Mouse (Mus musculus) brain, embryonic 14.5 days (tissue): ENCODE measurements around the gene Pde6c. TPM values are rescaled to one million over a fixed set of nuclear protein-coding genes. Genes with fewer than 3 reads are reported as not detected.
A peak's percentile ranks its signal among the peaks of the same experiment; 100 is the strongest.

Experiments
- DNase-seq: peaks from one replicate; pipeline ENCODE4 v3.0.0-alpha.2; 2011; ENCODE audit warnings: low read depth
- CTCF ChIP-seq: fragments of 200-500 bp; IDR thresholded peaks from 2 replicates; pipeline ENCODE4 v1.5.1; 2012; ENCODE audit warnings: inconsistent platforms, mild to moderate bottlenecking, moderate library complexity, borderline replicate concordance; ENCODE audit not compliant: insufficient read depth, insufficient read length; ENCODE audit errors: extremely low read depth
- POLR2A ChIP-seq: fragments of 200-500 bp; IDR thresholded peaks from 2 replicates; pipeline ENCODE4 v1.6.1; 2012; ENCODE audit warnings: mild to moderate bottlenecking, inconsistent platforms, borderline replicate concordance; ENCODE audit not compliant: poor library complexity, insufficient read depth, insufficient read length, severe bottlenecking; ENCODE audit errors: extremely low read depth
- polyA plus RNA-seq: library from polyadenylated mRNA; depleted of rRNA; stranded (reverse); fragments of >200 nt; gene quantifications from 2 replicates; pipeline ENCODE4 v1.2.3, GENCODE M21; 2012

The Pde6c gene
- polyA plus RNA-seq, 1 experiment = 0.25 TPM

GRCm38 (mm10) chr19:38112575-38112974 is 20.0 kb upstream of the Pde6c start:
- TF ChIP-seq CTCF = no peak
- no peak for TF ChIP-seq POLR2A
- peak; percentile 7 for DNase-seq

DNA sequence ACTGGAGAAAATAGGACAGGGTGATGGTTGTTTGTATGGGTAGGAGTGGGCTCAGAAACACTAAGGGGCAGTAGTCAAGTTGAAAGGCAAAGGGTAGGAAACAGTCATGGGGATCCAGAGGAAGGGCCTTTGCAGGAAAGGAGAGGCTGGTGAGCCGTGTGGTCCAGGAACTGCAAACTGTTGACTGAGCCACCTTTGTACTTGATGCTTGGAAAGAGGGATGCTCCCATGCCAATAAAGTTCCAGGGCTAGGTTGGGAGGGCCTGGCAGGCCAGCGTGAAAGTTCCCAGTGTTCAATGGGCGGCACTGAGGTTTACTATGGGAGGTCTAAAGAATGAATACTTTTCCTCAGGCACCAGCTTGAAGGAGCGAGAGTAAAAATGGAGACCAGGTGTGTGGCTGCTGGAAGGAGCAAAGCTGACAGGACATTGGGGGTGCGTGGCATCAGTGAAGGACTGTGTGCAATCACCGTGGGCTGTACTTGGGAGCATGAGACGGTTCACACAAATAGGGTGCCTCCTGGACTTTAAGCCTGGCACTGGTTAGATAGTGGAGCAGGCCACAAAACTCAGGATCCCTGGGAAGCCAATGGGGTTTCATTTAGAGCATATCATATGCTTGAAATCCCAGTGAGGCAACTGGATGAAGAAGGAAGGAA is 17.6 kb upstream of the Pde6c start:
- no peak for TF ChIP-seq POLR2A
- no peak for TF ChIP-seq CTCF
- DNase-seq = no peak

DNA sequence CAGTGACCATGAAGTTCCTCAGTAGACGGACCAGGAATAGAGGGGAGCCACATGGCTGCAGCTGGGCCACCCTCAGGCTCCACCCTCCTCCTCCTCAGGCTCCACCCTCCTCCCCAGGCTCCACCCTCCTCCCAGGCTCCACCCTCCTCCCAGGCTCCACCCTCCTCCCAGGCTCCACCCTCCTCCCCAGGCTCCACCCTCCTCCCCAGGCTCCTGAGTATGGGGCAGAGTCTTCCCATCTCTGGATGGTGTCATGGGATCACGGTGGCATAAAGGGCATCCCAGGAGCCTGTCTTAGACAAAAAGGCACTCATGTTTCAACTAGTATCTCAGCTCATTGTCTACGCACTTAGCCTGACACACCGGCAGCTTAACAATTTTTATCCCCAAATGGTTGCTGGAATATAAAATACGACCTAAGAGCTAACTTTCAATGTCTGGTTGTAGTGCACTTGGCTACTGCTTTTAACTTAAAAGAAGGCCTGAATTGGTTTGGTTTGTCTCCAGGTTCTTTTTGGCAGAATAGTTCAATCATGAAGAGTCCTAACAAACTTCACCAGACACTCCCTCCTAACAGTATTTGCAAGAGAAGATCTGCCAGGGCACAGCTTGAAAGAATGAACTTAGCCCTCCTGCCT is 12.3 kb upstream of the Pde6c start:
- no peak for DNase-seq
- no peak for TF ChIP-seq CTCF
- no peak for TF ChIP-seq POLR2A

DNA sequence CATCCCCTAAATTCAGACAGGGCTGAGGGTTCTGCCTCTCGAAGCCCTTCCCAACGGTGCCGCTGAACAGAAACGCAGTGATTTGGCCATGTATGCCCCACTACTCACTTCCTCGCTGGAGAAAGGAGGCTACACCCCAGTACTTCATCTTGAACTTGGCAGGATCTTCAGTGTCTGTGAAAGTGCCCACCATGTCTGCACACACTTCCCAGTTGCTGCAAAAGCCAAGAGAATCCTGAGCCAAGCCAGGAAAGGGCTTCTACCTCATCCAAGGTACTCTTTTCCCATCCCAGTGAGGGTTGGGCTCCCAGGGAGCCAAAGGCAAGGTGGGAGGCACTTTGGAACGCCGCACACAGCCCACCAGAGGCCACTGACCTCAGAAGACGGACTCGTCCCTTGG is 8.7 kb upstream of the Pde6c start:
- DNase-seq = peak; percentile 1
- no peak for TF ChIP-seq CTCF
- TF ChIP-seq POLR2A = no peak

GRCm38 (mm10) chr19:38124401-38125218 is 8.0 kb upstream of the Pde6c start:
- DNase-seq = peak; percentile 31
- TF ChIP-seq CTCF (no peak), POLR2A (no peak)

DNA sequence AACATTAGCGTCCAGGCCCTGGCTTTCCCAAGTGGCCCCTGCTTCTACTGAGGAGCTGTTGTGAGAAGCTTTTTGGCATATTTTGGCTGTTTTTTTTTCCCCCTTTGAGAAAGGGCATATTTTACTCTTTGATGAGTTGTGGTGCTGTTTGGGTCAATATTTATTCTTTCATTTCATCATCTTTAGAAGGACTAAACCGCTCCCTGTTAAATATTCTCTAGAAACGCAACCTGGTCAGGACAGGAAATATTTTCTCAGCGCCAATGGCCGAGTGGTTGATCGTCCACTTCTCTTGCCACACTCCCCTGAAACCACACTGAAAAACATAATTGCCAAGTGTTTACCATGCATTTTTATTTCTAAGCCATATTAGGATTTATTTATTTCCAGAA is 7.4 kb upstream of the Pde6c start, which contains the start of gene Rbp4:
TSS of gene Rbp4 (minus strand) at position 63 of the 392 bp plus-strand sequence.
- DNase-seq = no peak
- TF ChIP-seq POLR2A (no peak), CTCF (no peak)

GRCm38 (mm10) chr19:38126656-38127055 is 5.9 kb upstream of the Pde6c start:
- DNase-seq = no peak
- TF ChIP-seq POLR2A (no peak), CTCF (no peak)

DNA sequence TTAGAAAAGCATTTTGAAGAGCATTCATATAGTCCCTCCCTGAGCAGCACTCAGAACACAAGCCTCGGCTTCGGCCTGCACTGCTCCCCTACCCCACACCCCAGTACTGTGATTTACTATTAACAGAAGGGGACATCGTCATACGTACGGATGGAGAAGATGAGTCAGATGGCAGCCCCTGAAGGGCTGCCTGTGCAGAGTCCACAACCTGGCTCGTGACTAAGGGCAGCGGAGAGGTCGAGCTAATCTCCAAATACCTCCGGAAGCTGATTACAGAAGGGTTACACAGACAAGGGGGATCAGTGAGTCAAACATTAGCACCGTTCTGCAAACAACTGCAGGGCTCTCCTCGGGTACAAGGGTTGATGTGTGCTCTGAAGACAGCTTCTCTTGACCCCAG is 1.4 kb downstream of the Pde6c start:
- DNase-seq = no peak
- TF ChIP-seq CTCF = no peak
- TF ChIP-seq POLR2A = no peak

- TF ChIP-seq POLR2A (no peak), CTCF (no peak)
- DNase-seq = no peak
Measured at GRCm38 (mm10) chr19:38134806-38135205, 2.2 kb downstream of the Pde6c start.

DNA sequence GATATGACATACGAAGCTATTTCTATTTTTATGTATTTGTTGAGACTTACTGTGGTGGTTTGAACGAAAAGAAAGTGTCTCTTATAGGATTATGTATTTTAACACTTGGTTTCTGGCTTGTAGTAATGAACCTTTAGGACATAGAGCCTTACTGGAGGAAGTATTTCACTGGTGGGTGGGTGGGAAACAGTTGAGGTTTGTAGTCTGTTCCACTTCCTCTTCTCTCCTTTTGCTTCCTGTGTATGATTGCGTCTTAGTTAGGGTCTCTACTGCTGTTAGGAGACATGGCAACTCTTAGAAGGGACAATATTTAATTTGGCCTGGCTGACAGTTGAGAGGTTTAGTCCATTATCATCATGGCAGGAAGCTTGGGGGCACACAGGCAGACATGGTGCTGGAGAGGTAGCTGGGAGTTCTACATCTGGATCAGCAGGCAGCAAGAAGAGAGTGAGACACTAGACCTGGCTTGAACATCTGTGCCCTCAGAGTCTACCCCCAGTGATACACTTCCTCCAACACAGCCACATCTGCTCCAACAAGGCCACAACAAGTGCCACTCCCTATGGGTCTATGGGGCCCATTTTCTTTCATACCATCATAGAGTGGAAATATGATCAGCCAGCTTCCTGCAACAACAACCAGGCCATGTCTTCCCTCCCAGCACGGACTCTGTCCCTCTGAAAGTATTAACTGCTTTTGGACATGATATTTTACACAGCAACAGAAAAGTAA is 11.1 kb downstream of the Pde6c start:
- DNase-seq = no peak
- TF ChIP-seq CTCF (no peak), POLR2A (no peak)

DNA sequence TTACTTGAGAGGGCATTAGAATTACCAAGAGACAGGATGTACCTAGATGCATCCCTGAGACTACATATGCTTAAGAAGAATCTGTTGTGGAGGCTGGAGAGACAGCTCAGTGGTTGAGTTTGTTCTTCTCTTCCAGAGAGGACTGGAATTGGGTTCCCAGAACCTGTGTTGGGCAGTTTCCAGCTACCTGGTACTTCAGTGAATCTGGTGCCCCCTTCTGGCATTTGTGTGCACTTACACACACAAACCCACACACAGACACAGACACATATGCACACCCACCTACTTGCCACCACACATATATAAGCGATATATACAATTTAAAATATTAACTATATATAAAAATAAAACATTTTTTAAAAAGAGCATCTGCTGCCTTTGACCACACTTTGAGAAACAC is 23.7 kb downstream of the Pde6c start:
- TF ChIP-seq POLR2A (no peak), CTCF (no peak)
- DNase-seq = no peak

- TF ChIP-seq CTCF = no peak
- no peak for TF ChIP-seq POLR2A
- DNase-seq = no peak
Measured at GRCm38 (mm10) chr19:38161648-38162354, 29.2 kb downstream of the Pde6c start.
